Mouse (Mus musculus) CH12.LX (cell line): ENCODE measurements around the gene Crip1. TPM values are rescaled to one million over a fixed set of nuclear protein-coding genes. Genes with fewer than 3 reads are reported as not detected.

Experiments used
- DNase-seq: peaks from one replicate; pipeline ENCODE4 v3.0.0-alpha.2; 2013; ENCODE audit errors: extremely low read depth
- H3K27ac ChIP-seq: 2 replicates; pipeline ENCODE4 v1.5.1; 2012; ENCODE audit warnings: low read depth, mild to moderate bottlenecking, control low read depth, moderate library complexity; ENCODE audit not compliant: insufficient read depth
- H3K27me3 ChIP-seq: replicated peaks from 2 replicates; pipeline ENCODE3; 2012; ENCODE audit warnings: inconsistent platforms
- H3K36me3 ChIP-seq, 2 experiments: replicated peaks in 1 of 2; 2 replicates each; pipeline versions ENCODE3 to v1.6.1; 2012; ENCODE audit warnings: inconsistent platforms in 1 of 2, low read length in 1 of 2, mild to moderate bottlenecking in 1 of 2, mixed read lengths in 1 of 2, moderate library complexity in 1 of 2; ENCODE audit not compliant: control insufficient read depth in 1 of 2, insufficient read depth in 1 of 2
- H3K4me1 ChIP-seq, 2 experiments: 2 replicates each; pipeline ENCODE4 v1.6.1; 2012; ENCODE audit warnings: inconsistent platforms in 1 of 2, moderate library complexity in 1 of 2; ENCODE audit not compliant: insufficient read depth in 2 of 2, control insufficient read depth in 1 of 2
- H3K4me2 ChIP-seq: 2 replicates; pipeline ENCODE4 v1.6.1; 2012; ENCODE audit warnings: low read depth, mild to moderate bottlenecking, control low read depth; ENCODE audit not compliant: poor library complexity, insufficient read depth, severe bottlenecking
- H3K4me3 ChIP-seq, 3 experiments: fragments of 150-350 bp in 1 of 3; sonication (generic) in 1 of 3; replicated peaks in 1 of 3; 2 replicates each; pipeline versions ENCODE3 to v1.5.1; 2011 to 2012; ENCODE audit warnings: low read depth in 2 of 3, low read length in 2 of 3, mild to moderate bottlenecking in 2 of 3, moderate library complexity in 2 of 3, control low read depth in 1 of 3, improper control_type of control experiment in 1 of 3, inconsistent platforms in 1 of 3, mixed read lengths in 1 of 3; ENCODE audit not compliant: poor library complexity in 1 of 3
- H3K79me2 ChIP-seq: replicated peaks from 2 replicates; pipeline ENCODE4 v1.6.1; 2012; ENCODE audit warnings: mild to moderate bottlenecking, moderate library complexity; ENCODE audit not compliant: control insufficient read depth, poor library complexity, insufficient read depth, severe bottlenecking; ENCODE audit errors: extremely low read depth
- H3K9ac ChIP-seq: 2 replicates; pipeline ENCODE4 v1.6.1; 2012; ENCODE audit warnings: low read depth, mild to moderate bottlenecking, control low read depth, moderate library complexity; ENCODE audit not compliant: insufficient read depth
- H3K9me3 ChIP-seq: replicated peaks from 2 replicates; pipeline ENCODE3; 2012; ENCODE audit warnings: low read length, inconsistent platforms, mixed read lengths
- BHLHE40 ChIP-seq: IDR thresholded peaks from 2 replicates; pipeline ENCODE4 v1.6.1; 2011; ENCODE audit warnings: mild to moderate bottlenecking, low read depth, low read length, improper control_type of control experiment
- CTCF ChIP-seq, 2 experiments: IDR thresholded peaks in 1 of 2; conservative IDR thresholded peaks in 1 of 2; 2 replicates each; pipeline ENCODE4 v1.5.1; 2011 to 2012; ENCODE audit warnings: low read depth in 2 of 2, low read length in 2 of 2, improper control_type of control experiment in 1 of 2, inconsistent platforms in 1 of 2, mild to moderate bottlenecking in 1 of 2, moderate library complexity in 1 of 2
- ELF1 ChIP-seq: IDR thresholded peaks from 2 replicates; pipeline ENCODE4 v1.6.1; 2014; ENCODE audit warnings: low read depth, mild to moderate bottlenecking, inconsistent platforms, low read length, improper control_type of control experiment
- GABPA ChIP-seq: IDR thresholded peaks from 2 replicates; pipeline ENCODE4 v1.6.1; 2012; ENCODE audit warnings: low read depth, low read length, improper control_type of control experiment, inconsistent platforms; ENCODE audit not compliant: insufficient replicate concordance
- HCFC1 ChIP-seq: IDR thresholded peaks from 2 replicates; pipeline ENCODE4 v1.6.1; 2012; ENCODE audit warnings: low read depth, mild to moderate bottlenecking, inconsistent platforms, low read length, improper control_type of control experiment
- IRF4 ChIP-seq: IDR thresholded peaks from 2 replicates; pipeline ENCODE4 v1.6.1; 2014; ENCODE audit warnings: low read depth, mild to moderate bottlenecking, inconsistent platforms, low read length, improper control_type of control experiment
- JUN ChIP-seq: IDR thresholded peaks from 2 replicates; pipeline ENCODE4 v1.6.1; 2011; ENCODE audit warnings: low read depth, mild to moderate bottlenecking, low read length, improper control_type of control experiment, moderate library complexity; ENCODE audit not compliant: insufficient read depth
- JUND ChIP-seq: conservative IDR thresholded peaks from 2 replicates; pipeline ENCODE4 v1.6.1; 2011; ENCODE audit warnings: low read depth, low read length, improper control_type of control experiment
- KAT2A ChIP-seq: IDR thresholded peaks from 2 replicates; pipeline ENCODE4 v1.6.1; 2012; ENCODE audit warnings: low read length, improper control_type of control experiment, inconsistent platforms; ENCODE audit not compliant: insufficient replicate concordance
- MAFK ChIP-seq: IDR thresholded peaks from 2 replicates; pipeline ENCODE4 v1.6.1; 2011; ENCODE audit warnings: low read length, improper control_type of control experiment; ENCODE audit not compliant: insufficient replicate concordance
- MAZ ChIP-seq: IDR thresholded peaks from 2 replicates; pipeline ENCODE4 v1.6.1; 2012; ENCODE audit warnings: low read depth, mild to moderate bottlenecking, inconsistent platforms, low read length, improper control_type of control experiment, moderate library complexity
- MXI1 ChIP-seq: IDR thresholded peaks from 2 replicates; pipeline ENCODE4 v1.6.1; 2011; ENCODE audit warnings: mild to moderate bottlenecking, low read depth, low read length, improper control_type of control experiment
- NELFE ChIP-seq: IDR thresholded peaks from 2 replicates; pipeline ENCODE4 v1.6.1; 2011; ENCODE audit warnings: low read depth, low read length, improper control_type of control experiment
- NRF1 ChIP-seq: IDR thresholded peaks from 2 replicates; pipeline ENCODE4 v1.6.1; 2014; ENCODE audit warnings: low read depth, mild to moderate bottlenecking, inconsistent platforms, low read length, improper control_type of control experiment, moderate library complexity
- RAD21 ChIP-seq: IDR thresholded peaks from 2 replicates; pipeline ENCODE4 v1.6.1; 2011; ENCODE audit warnings: low read depth, mild to moderate bottlenecking, low read length, improper control_type of control experiment, moderate library complexity
- RCOR1 ChIP-seq: conservative IDR thresholded peaks from 2 replicates; pipeline ENCODE4 v1.6.1; 2012; ENCODE audit warnings: low read depth, mild to moderate bottlenecking, inconsistent platforms, low read length, improper control_type of control experiment
- SMC3 ChIP-seq: IDR thresholded peaks from 2 replicates; pipeline ENCODE4 v1.6.1; 2011; ENCODE audit warnings: low read depth, low read length, improper control_type of control experiment
- UBTF ChIP-seq: IDR thresholded peaks from 2 replicates; pipeline ENCODE4 v1.6.1; 2012; ENCODE audit warnings: low read depth, mild to moderate bottlenecking, inconsistent platforms, low read length, improper control_type of control experiment, moderate library complexity
- dilution Hi-C: fragments of 300-500 bp; cut with MboI; formaldehyde crosslinking; loops from 2 replicates; pipeline ENCODE4 v1.14.3; 2020; ENCODE audit warnings: low sequenced_read_pairs; ENCODE audit not compliant: extremely low pct_unique_long_range_greater_than_20kb, extremely low pct_ligation_motif_present
- in situ Hi-C: fragments of 300-500 bp; cut with MboI; formaldehyde crosslinking; loops from 3 replicates; pipeline ENCODE4 v1.14.3; 2019; ENCODE audit warnings: low sequenced_read_pairs, low pct_ligation_motif_present, low pct_unique_long_range_greater_than_20kb, mixed read lengths
- polyA plus RNA-seq: library from polyadenylated mRNA; unstranded; fragments of >175 nt; gene quantifications from 2 replicates; pipeline ENCODE4 v1.2.1, GENCODE M21; 2012; ENCODE audit warnings: low read depth; ENCODE audit not compliant: insufficient read length
- total RNA-seq, 2 experiments: library from RNA; depleted of rRNA; stranded (reverse); fragments of 300-350 nt in 1 of 2; fragments of >200 nt in 1 of 2; gene quantifications; 2 replicates each; pipeline ENCODE4 v1.2.3; 2012 to 2014

Crip1 gene
- total and polyA plus RNA-seq, 3 experiments, result 2.0 to 77.2 (median 2.8) TPM

- no peak for DNase-seq
- H3K9ac ChIP-seq, result no peak overlapping the region
- no peak overlapping the region for H3K4me3 ChIP-seq
- H3K79me2 ChIP-seq, result peaks cover 43% of the 10 kb centered on the region
- TF ChIP-seq RCOR1 (no peak), NRF1 (no peak), MAFK (no peak), KAT2A (no peak), UBTF (no peak)
- TF ChIP-seq, all 38 proteins: peak for 0
- Histone ChIP-seq H3K36me3 (peaks cover 0 to 54% of the 10 kb centered on the region in 2 experiments), H3K27ac (no peak overlapping the region), H3K9me3 (no peaks in the 10 kb centered on the region), H3K4me2 (no peak overlapping the region), H3K4me1 (peaks cover 25 to 49% of the 10 kb centered on the region in 2 experiments), H3K27me3 (peaks cover 2% of the 10 kb centered on the region)
- in situ Hi-C loops, result no loop called here
- dilution Hi-C loops, result no loop called here
Observed at GRCm38 (mm10) chr12:113101251-113101960, 44.7 kb upstream of the Crip1 start.

- no peaks in the 10 kb centered on the region for H3K9me3 ChIP-seq
- H3K36me3 ChIP-seq, result peaks cover 0 to 64% of the 10 kb centered on the region in 2 experiments
- in situ Hi-C loops (no loop called here), dilution Hi-C loops (no loop called here)
- DNase-seq, result peak; percentile 78
- H3K79me2 ChIP-seq, result peaks cover 53% of the 10 kb centered on the region
- TF ChIP-seq BHLHE40 (no peak), MAZ (0 out of 2 replicates have a peak, but pooled peaks have one; percentile 13), GABPA (no peak), MXI1 (no peak), SMC3 (peak; percentile 77), IRF4 (peak; percentile 11; the same call in 1 of the 2 replicates), JUN (no peak), CTCF (conservative IDR thresholded peaks at IDR 0.05 in 1 of 2, IDR thresholded peaks at IDR 0.05 in 1 of 2; ENCODE audit: low read depth in 2 of 2, low read length in 2 of 2) (peak; percentile 20 to 92; a peak in 2 of 4 replicates), JUND (no peak), RCOR1 (no peak), NELFE (0 out of 2 replicates have a peak, but pooled peaks have one; percentile 20), HCFC1 (peak; percentile 14; the same call in 1 of the 2 replicates), RAD21 (peak; percentile 84), ELF1 (0 out of 2 replicates have a peak, but pooled peaks have one; percentile 24)
- H3K4me2 ChIP-seq, result no peak overlapping the region
- H3K9ac ChIP-seq, result no peak overlapping the region
- peaks cover 23 to 53% of the 10 kb centered on the region in 2 experiments for H3K4me1 ChIP-seq
- H3K27me3 ChIP-seq, result no peaks in the 10 kb centered on the region
- H3K4me3 ChIP-seq, result no peak overlapping the region
- H3K27ac ChIP-seq, result no peak overlapping the region
Observed at GRCm38 (mm10) chr12:113102461-113102860, 43.7 kb upstream of the Crip1 start.
